Mouse (Mus musculus) erythroblast, embryonic 14.5 days (primary cell): Measurements from ENCODE around the gene Scp2d1.

Experiments used
- GATA1 ChIP-seq: IDR thresholded peaks from 2 replicates; pipeline ENCODE4 v1.6.1; 2012; ENCODE audit warnings: low read length, inconsistent platforms, mixed read lengths
- TAL1 ChIP-seq: IDR thresholded peaks from 3 replicates; pipeline ENCODE4 v1.6.1; 2012; ENCODE audit warnings: low read length, inconsistent platforms, mixed read lengths

- TF ChIP-seq GATA1 (no peak), TAL1 (no peak)
Measured at GRCm38 (mm10) chr2:144779263-144779662, 44.2 kb upstream of the Scp2d1 start.
